Mouse (Mus musculus) embryonic facial prominence, embryonic 14.5 days (tissue): ENCODE results near the gene Gipr. TPM values are rescaled to one million over a fixed set of nuclear protein-coding genes. Genes with fewer than 3 reads are reported as not detected.
A peak's percentile ranks its signal among the peaks of the same experiment; 100 is the strongest.

Experiments
- ATAC-seq: fragments of 200-750 bp; cut with Nextera tagmentation; 2 replicates; pipeline ENCODE4 v1.8.0; 2017; ENCODE audit warnings: low read depth, moderate number of reproducible peaks, moderate TSS enrichment
- DNase-seq: peaks from one replicate; pipeline ENCODE4 v3.0.0-alpha.2; 2015; ENCODE audit warnings: low spot score
- H3K27ac ChIP-seq: fragments of 300-500 bp; sonication (generic); replicated peaks from 2 replicates; pipeline ENCODE4 v1.5.1; 2014; ENCODE audit warnings: low read depth, mild to moderate bottlenecking, low read length, moderate library complexity
- H3K27me3 ChIP-seq: fragments of 300-500 bp; sonication (generic); replicated peaks from 2 replicates; pipeline ENCODE4 v1.6.1; 2014; ENCODE audit warnings: low read length; ENCODE audit not compliant: control insufficient read depth, insufficient read depth
- H3K36me3 ChIP-seq: fragments of 300-500 bp; sonication (generic); 2 replicates; pipeline ENCODE4 v1.6.1; 2014; ENCODE audit warnings: low read length, mixed read lengths; ENCODE audit not compliant: control insufficient read depth, insufficient read depth
- H3K4me1 ChIP-seq: fragments of 300-500 bp; sonication (generic); 2 replicates; pipeline ENCODE4 v1.6.1; 2014; ENCODE audit warnings: antibody characterized with exemption, low read length; ENCODE audit not compliant: control insufficient read depth, insufficient read depth
- H3K4me2 ChIP-seq: fragments of 300-500 bp; sonication (generic); 2 replicates; pipeline ENCODE4 v1.6.1; 2014; ENCODE audit warnings: low read depth, mild to moderate bottlenecking, low read length, moderate library complexity, mixed read lengths
- H3K4me3 ChIP-seq: fragments of 300-500 bp; sonication (generic); 2 replicates; pipeline ENCODE4 v1.5.1; 2014; ENCODE audit warnings: low read depth, mild to moderate bottlenecking, low read length
- H3K9ac ChIP-seq: fragments of 300-500 bp; sonication (generic); 2 replicates; pipeline ENCODE4 v1.6.1; 2014; ENCODE audit warnings: low read depth, mild to moderate bottlenecking, low read length, moderate library complexity, mixed read lengths
- H3K9me3 ChIP-seq: fragments of 300-500 bp; sonication (generic); 2 replicates; pipeline ENCODE4 v1.6.1; 2016; ENCODE audit warnings: low read length; ENCODE audit not compliant: control insufficient read depth
- WGBS: fragments of 180-500 bp; shearing (Covaris S2); extraction: QIAGEN DNeasy Blood & Tissue Kit; methylation state at CpG from one replicate; pipeline ENCODE4 v1.1.7; 2014; 5-methylcytosine and 5-hydroxymethylcytosine counted together
- polyA plus RNA-seq: library from polyadenylated mRNA; unstranded; fragments of >200 nt; fragmentation: Nextera tagmentation; extraction: Ambion mirVana; gene quantifications from 2 replicates; pipeline ENCODE4 v1.2.1, GENCODE M21; 2014

The Gipr gene
- 0.37 and 0.60 TPM in 2 replicates for polyA plus RNA-seq

- ATAC-seq (no peak), DNase-seq (no peak)
- peaks cover 17% of the 10 kb centered on the region for H3K27me3 ChIP-seq
- 0 out of 2 replicates have a peak within 1 kb of the TSS, but pooled peaks have one; percentile 6 for H3K9ac ChIP-seq
- H3K36me3 ChIP-seq, result no peaks in the 10 kb centered on the region
- 13% methylated on average over 13 of the region's 14 CpGs for WGBS
- no peak within 1 kb of the TSS for H3K4me3 ChIP-seq
- peaks cover 11% of the 10 kb centered on the region; the same call in 1 of the 2 replicates for H3K4me1 ChIP-seq
- H3K4me2 ChIP-seq, result peak within 1 kb of the TSS; percentile 38
- no peak within 1 kb of the TSS for H3K27ac ChIP-seq
- H3K9me3 ChIP-seq, result no peaks in the 10 kb centered on the region
Measured at GRCm38 (mm10) chr7:19165656-19166423, at the start of gene Gipr. Gipr (minus strand) TSS chr7:19166127.

GRCm38 (mm10) chr7:19214940-19215339 lies 49.0 kb upstream of the Gipr start:
- Histone ChIP-seq H3K27ac (no peak overlapping the region), H3K4me3 (no peak overlapping the region), H3K36me3 (no peaks in the 10 kb centered on the region), H3K27me3 (no peaks in the 10 kb centered on the region; the same call in 1 of the 2 replicates), H3K4me2 (no peak overlapping the region), H3K9me3 (0 out of 2 replicates have a peak, but pooled peaks cover 2% of the 10 kb centered on the region), H3K9ac (no peak overlapping the region), H3K4me1 (peaks cover 3% of the 10 kb centered on the region; the same call in 1 of the 2 replicates)
- 57% methylated on average over 9 of the region's 9 CpGs for WGBS
- no peak for ATAC-seq
- DNase-seq, result no peak

GRCm38 (mm10) chr7:19214369-19214768 lies 48.4 kb upstream of the Gipr start:
- H3K4me3 ChIP-seq, result no peak overlapping the region

GRCm38 (mm10) chr7:19213385-19213784 lies 47.5 kb upstream of the Gipr start:
- no peaks in the 10 kb centered on the region; the same call in 1 of the 2 replicates for H3K27me3 ChIP-seq
- no peak overlapping the region for H3K9ac ChIP-seq
- DNase-seq (no peak), ATAC-seq (no peak)
- H3K36me3 ChIP-seq, result no peaks in the 10 kb centered on the region
- H3K4me1 ChIP-seq, result peaks cover 3% of the 10 kb centered on the region; the same call in 1 of the 2 replicates
- no peak overlapping the region for H3K4me2 ChIP-seq
- 0 out of 2 replicates have a peak, but pooled peaks cover 5% of the 10 kb centered on the region for H3K9me3 ChIP-seq
- H3K4me3 ChIP-seq, result no peak overlapping the region
- H3K27ac ChIP-seq, result no peak overlapping the region
- WGBS, result 74% methylated on average over 2 of the region's 2 CpGs

More at GRCm38 (mm10) chr7:19214369-19214768, 48.4 kb upstream of the Gipr start:
- Histone ChIP-seq H3K27ac (no peak overlapping the region), H3K36me3 (no peaks in the 10 kb centered on the region), H3K4me2 (no peak overlapping the region), H3K4me1 (peaks cover 3% of the 10 kb centered on the region; the same call in 1 of the 2 replicates), H3K27me3 (no peaks in the 10 kb centered on the region; the same call in 1 of the 2 replicates), H3K9ac (no peak overlapping the region), H3K9me3 (0 out of 2 replicates have a peak, but pooled peaks cover 5% of the 10 kb centered on the region)
- DNase-seq (no peak), ATAC-seq (no peak)
- 59% methylated on average over 7 of the region's 7 CpGs for WGBS

- H3K4me1 ChIP-seq, result peaks cover 3% of the 10 kb centered on the region; the same call in 1 of the 2 replicates
- H3K36me3 ChIP-seq, result no peaks in the 10 kb centered on the region
- H3K9me3 ChIP-seq, result 0 out of 2 replicates have a peak, but pooled peaks cover 5% of the 10 kb centered on the region
- no peaks in the 10 kb centered on the region; the same call in 1 of the 2 replicates for H3K27me3 ChIP-seq
- H3K27ac ChIP-seq, result no peak within 1 kb of the TSS
- WGBS, result 6% methylated on average over 7 of the region's 30 CpGs
- H3K4me3 ChIP-seq, result peak within 1 kb of the TSS; percentile 49
- DNase-seq (peak; percentile 40), ATAC-seq (peak; percentile 82)
- H3K9ac ChIP-seq, result peak within 1 kb of the TSS; percentile 62
- peak within 1 kb of the TSS; percentile 75 for H3K4me2 ChIP-seq
Measured at GRCm38 (mm10) chr7:19211996-19212755, 46.2 kb upstream of the Gipr start, which contains the start of gene Gpr4. Gpr4 (plus strand) TSS chr7:19212538.

GRCm38 (mm10) chr7:19211041-19211675 lies 45.2 kb upstream of the Gipr start:
- Histone ChIP-seq H3K4me3 (no peak overlapping the region), H3K27me3 (no peaks in the 10 kb centered on the region; the same call in 1 of the 2 replicates), H3K9me3 (0 out of 2 replicates have a peak, but pooled peaks cover 5% of the 10 kb centered on the region), H3K4me1 (peaks cover 3% of the 10 kb centered on the region; the same call in 1 of the 2 replicates), H3K27ac (no peak overlapping the region), H3K36me3 (0 out of 2 replicates have a peak, but pooled peaks cover under 1% of the 10 kb centered on the region), H3K9ac (no peak overlapping the region), H3K4me2 (no peak overlapping the region)
- DNase-seq (no peak), ATAC-seq (no peak)
- WGBS, result 64% methylated on average over 5 of the region's 5 CpGs

GRCm38 (mm10) chr7:19210010-19210409 lies 44.1 kb upstream of the Gipr start:
- no peaks in the 10 kb centered on the region; the same call in 1 of the 2 replicates for H3K27me3 ChIP-seq
- peaks cover 12% of the 10 kb centered on the region; the same call in 1 of the 2 replicates for H3K36me3 ChIP-seq
- no peaks in the 10 kb centered on the region for H3K4me1 ChIP-seq
- no peak overlapping the region for H3K4me2 ChIP-seq
- H3K9ac ChIP-seq, result no peak overlapping the region
- ATAC-seq (no peak), DNase-seq (no peak)
- no peak overlapping the region for H3K4me3 ChIP-seq
- 0 out of 2 replicates have a peak, but pooled peaks cover 5% of the 10 kb centered on the region for H3K9me3 ChIP-seq
- H3K27ac ChIP-seq, result no peak overlapping the region
- WGBS, result 86% methylated on average over 5 of the region's 5 CpGs

- no peak overlapping the region for H3K4me3 ChIP-seq
- H3K36me3 ChIP-seq, result peaks cover 16% of the 10 kb centered on the region
- H3K9ac ChIP-seq, result no peak overlapping the region
- no peak overlapping the region for H3K4me2 ChIP-seq
- ATAC-seq, result no peak
- no peak overlapping the region for H3K27ac ChIP-seq
- no peak for DNase-seq
- 79% methylated on average over 4 of the region's 4 CpGs for WGBS
- H3K9me3 ChIP-seq, result 0 out of 2 replicates have a peak, but pooled peaks cover 5% of the 10 kb centered on the region
- no peaks in the 10 kb centered on the region for H3K4me1 ChIP-seq
- H3K27me3 ChIP-seq, result no peaks in the 10 kb centered on the region; the same call in 1 of the 2 replicates
Measured at GRCm38 (mm10) chr7:19209494-19209893, 43.6 kb upstream of the Gipr start.
